Mouse (Mus musculus) thymus, postnatal 14 days (tissue): ENCODE data around the gene Cdhr1.
A peak's percentile ranks its signal among the peaks of the same experiment; 100 is the strongest.

ENCODE experiments used
- DNase-seq: peaks from one replicate; pipeline ENCODE4 v3.0.0; 2021

Cdhr1 gene

DNA sequence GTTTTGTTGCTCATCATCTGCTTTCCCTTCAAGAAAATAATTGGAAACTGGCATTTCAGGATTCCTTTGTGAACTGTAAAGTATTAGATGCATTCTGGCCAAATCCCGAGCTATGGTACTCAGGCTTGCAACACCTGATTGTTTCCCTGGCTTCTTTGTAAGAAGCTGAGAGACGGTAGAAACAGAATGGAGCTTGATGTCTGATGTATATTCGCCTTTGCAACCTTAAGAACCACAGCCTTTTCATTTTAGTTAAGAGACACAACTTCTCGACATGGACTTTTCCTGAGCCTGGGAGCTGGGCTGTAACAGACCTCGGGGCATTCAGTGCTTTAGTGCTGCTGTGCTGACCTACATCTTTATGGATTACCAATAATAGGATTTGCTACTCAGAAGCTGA, 30.5 kb downstream of the Cdhr1 start, which contains the start of gene Lrit2:
TSS of gene Lrit2 (plus strand) at position 301 of the 400 bp plus-strand sequence.
- DNase-seq: no peak

DNA sequence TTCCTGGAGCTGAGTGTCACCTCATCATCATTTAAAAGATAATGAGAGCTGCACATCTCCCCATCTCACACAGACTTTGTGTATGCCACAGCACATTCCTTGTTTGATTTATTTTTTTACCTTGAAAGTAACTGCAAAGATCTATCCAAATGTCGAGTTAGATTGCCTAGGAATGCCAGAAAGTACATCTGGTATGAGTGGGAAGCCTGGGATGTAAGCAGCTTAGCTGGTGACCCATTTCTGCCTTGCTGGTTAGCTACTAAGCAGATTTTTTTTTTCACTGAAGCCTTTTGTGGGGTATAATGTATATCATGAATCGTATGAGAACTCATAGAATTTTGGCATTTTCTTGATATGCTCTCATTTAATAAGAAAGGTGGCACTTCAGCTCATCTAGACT, 31.5 kb downstream of the Cdhr1 start:
- no peak for DNase-seq

DNA sequence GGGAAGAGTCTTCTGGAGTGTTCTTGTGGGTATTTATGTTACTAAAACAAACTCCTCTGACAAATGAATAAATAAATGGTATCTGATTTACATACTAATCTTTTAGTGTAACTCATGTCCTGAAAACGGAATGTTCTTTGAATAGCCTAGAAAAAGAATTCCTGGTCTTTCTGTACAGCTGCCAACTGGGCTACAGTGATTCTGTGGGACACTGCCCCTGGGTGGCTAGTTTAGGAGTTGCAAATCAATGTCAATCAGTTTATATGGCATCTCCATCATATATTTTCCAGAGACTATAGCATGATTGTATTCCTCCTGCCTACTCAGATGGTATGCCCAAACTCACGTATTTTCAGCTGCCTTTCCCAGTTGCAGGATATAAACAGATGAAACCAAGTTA, 33.3 kb downstream of the Cdhr1 start:
- no peak for DNase-seq

DNA sequence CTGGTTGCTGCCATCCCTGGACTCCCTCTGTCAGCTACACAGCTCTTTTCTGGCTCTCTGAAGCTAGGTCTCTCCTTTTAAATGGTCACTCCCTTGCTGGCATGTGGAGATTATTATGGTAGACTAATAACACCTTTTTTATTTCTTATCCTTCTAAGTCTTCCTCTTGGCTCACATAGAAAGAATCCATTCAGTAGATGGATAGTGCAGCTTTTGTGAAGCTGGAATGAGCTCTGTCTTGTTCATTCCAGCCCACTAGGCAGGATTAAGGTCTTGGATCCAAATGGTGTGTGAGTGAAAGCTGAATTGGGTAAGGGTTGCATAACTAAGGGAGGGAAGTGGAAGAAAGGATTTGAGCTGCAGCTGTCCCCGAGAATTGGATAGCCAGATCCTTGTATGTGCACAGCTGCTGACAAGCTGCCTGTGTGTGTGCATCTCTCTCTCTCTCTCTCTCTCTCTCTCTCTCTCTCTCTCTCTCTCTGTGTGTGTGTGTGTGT, 49.2 kb downstream of the Cdhr1 start, which contains the start of gene Rgr:
TSS of gene Rgr (minus strand) at position 51 of the 497 bp plus-strand sequence.
- no peak for DNase-seq

DNA sequence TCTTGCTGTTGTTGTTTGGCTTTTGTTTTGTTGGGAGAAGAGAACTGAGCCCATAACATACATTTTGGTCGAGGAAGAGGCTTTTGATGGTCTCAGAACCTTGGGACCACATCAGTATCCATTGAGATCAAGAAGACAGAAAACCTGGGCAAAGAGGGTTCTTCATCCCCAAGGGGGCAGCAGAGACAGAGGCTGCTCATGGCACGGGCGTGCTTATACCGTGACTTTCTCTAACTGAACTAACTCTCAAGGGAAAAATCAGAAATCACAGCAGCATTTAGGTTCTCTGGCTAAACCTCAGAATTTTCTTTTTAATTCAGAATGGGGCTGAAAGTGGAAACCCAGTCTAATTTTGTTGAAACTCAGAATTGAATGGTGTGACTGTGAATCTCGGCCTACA, 63.7 kb downstream of the Cdhr1 start:
- DNase-seq: no peak

DNA sequence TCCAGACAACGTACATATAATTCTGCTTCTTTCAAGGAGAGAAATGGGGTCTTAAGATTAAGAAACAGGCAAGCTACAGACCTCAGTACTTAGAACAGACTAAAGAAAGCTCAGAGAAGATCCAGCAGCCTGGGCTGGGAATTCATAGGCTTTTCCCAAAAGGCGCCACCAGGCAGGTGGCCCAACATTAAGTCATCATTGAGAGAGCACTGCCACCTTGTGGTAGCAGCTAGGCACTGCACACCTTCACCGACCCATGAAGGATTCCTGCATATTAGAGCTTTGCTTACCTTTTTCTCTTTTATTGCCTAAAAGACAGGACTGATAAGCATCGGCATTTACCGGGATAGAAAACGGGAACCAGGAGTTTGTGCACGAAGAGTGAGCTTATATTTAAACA, 64.9 kb downstream of the Cdhr1 start:
- peak; percentile 59 for DNase-seq

DNA sequence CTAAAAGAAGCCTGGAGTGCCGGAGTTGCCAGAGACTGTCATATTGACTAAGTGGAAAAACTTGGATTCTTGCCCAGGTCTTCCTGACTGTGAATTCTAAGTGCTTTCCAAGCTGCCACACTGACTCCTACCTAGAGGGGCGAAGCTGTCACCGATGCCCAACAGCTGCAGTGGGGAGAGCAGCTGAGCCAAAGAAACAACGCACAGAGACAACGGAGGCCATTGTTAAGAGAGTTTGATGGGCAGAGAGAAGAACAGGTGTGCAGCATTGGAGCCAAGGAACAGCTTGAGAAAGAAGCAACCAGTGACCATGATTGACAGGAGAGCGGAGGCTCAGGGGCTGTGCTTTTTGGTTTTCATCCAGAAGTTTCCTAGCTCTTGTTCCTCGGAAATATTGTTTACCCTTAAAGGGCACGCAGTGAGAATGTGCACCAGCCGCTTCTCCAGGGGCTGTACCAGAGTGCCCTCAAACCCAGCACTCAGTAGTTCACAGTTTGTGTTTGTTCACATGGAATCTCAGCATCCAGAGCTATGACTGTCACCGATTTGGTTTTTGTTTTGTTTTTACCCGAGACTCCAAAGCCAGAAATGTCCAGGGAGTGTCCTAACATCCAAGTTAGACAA, 65.6 kb downstream of the Cdhr1 start:
- no peak for DNase-seq

DNA sequence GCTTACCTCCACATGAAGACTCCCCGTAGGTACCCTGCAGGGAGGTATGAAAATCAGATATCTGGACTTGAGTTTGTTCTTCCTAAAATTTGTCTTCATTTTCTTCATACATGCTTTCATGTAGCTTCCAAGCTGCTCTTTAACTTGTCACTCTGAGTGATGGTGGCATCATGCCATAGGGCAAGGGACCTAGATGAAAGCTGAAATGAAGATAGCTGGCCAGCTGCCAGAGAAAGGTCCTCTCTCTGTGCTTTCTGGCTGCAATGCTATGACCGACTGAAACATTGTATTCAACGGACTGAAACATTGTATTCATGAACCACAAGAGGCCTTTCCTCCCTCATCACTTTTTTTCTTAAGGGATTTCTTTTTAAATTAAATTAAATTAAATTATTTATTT, 69.6 kb downstream of the Cdhr1 start:
- DNase-seq: no peak

DNA sequence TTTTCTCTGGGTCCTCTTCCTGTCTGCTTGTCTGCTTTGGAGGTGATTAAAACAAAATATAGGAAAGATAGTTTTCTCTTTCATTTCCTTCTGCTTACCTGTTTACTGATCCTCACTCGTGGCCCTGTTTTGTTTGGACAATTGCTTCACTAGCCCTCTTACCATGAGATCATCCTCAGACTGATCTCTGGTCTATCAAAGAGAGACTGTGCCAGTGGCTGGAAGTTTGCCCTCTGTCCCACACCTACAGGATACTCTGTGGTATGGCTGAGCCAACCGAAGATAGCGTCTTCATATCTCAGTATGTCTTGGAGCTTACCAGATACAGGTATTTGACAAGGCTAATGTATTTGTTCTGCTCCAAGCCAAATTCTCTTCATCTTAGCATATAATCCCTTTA, 70.2 kb downstream of the Cdhr1 start:
- DNase-seq: no peak
